16 mouse cellular contexts compared by ENCODE assay signal in genomic region chr12:13217568-13217967, GRCm38 (mm10). TPM values are rescaled to one million over a fixed set of nuclear protein-coding genes. Genes with fewer than 3 reads are reported as not detected.
DNase-seq lines count a peak whose midpoint lies in the region; ATAC-seq lines count a peak whose summit lies in the region.
"Had no signal": no experiment of that assay in that cellular context is flagged by ENCODE, and none has a peak within 500 bp of the region (broad histone marks: within the 10 kb centered on the region; RNA-seq: fewer than 3 reads in every experiment).

No protein-coding gene starts in this region.

- no peaks in the 10 kb centered on the region for H3K9me3 ChIP-seq in intestine, embryonic 15.5 days
- no peaks in the 10 kb centered on the region for H3K9me3 ChIP-seq in stomach, embryonic 14.5 days (ENCODE audit: control insufficient read depth, low read depth, low read length)
- H3K9me3 ChIP-seq in forebrain, embryonic 11.5 days (ENCODE audit: control insufficient read depth, low read length), result no peaks in the 10 kb centered on the region
- H3K9me3 ChIP-seq: hindbrain, embryonic 10.5 days; limb, embryonic 15.5 days; midbrain, embryonic 15.5 days had no signal

- no peak overlapping the region for H3K9ac ChIP-seq in intestine, embryonic 15.5 days
- H3K9ac ChIP-seq in stomach, embryonic 14.5 days (replicated peaks; ENCODE audit: low read depth, low read length), result no peak overlapping the region
- no peak overlapping the region for H3K9ac ChIP-seq in forebrain, embryonic 11.5 days (ENCODE audit: low read length)
- H3K9ac ChIP-seq: forebrain, postnatal 0 days; limb, embryonic 15.5 days; midbrain, embryonic 15.5 days had no signal

- intact Hi-C loops in left cerebral cortex, postnatal 36 days (cut with DNase I), result loop anchor here (10.0 kb wide), 3 partner anchors 163 to 893 kb away; no protein-coding TSS in a partner anchor

- peak overlapping the region; percentile 31 for H3K4me2 ChIP-seq in intestine, embryonic 15.5 days (replicated peaks)
- H3K4me2 ChIP-seq in stomach, embryonic 14.5 days (replicated peaks; ENCODE audit: low read depth, low read length), result no peak overlapping the region
- H3K4me2 ChIP-seq in forebrain, embryonic 11.5 days (ENCODE audit: low read depth, low read length, severe bottlenecking), result no peak overlapping the region
- H3K4me2 ChIP-seq: heart, embryonic 11.5 days; limb, embryonic 15.5 days; midbrain, embryonic 15.5 days had no signal

- 47% methylated on average over 3 of the region's 3 CpGs for WGBS in intestine, embryonic 15.5 days
- 67% methylated on average over 3 of the region's 3 CpGs for WGBS in stomach, embryonic 14.5 days
- WGBS in forebrain, embryonic 11.5 days, result 83% methylated on average over 3 of the region's 3 CpGs

- H3K4me1 ChIP-seq in intestine, embryonic 15.5 days (replicated peaks), result peaks cover 4% of the 10 kb centered on the region; the same call in 1 of the 2 replicates
- no peaks in the 10 kb centered on the region; the same call in 1 of the 2 replicates for H3K4me1 ChIP-seq in stomach, embryonic 14.5 days (ENCODE audit: control insufficient read depth, insufficient read depth, low read length)
- peaks cover 5% of the 10 kb centered on the region; the same call in 1 of the 2 replicates for H3K4me1 ChIP-seq in forebrain, embryonic 11.5 days (replicated peaks; ENCODE audit: control insufficient read depth, insufficient read depth, low read length)

- H3K27me3 ChIP-seq in intestine, embryonic 15.5 days (replicated peaks), result no peaks in the 10 kb centered on the region
- H3K27me3 ChIP-seq in stomach, embryonic 14.5 days (ENCODE audit: control insufficient read depth, insufficient read depth, low read length), result no peaks in the 10 kb centered on the region
- no peaks in the 10 kb centered on the region for H3K27me3 ChIP-seq in forebrain, embryonic 11.5 days (ENCODE audit: control insufficient read depth, insufficient read depth, low read length)
- H3K27me3 ChIP-seq: limb, embryonic 15.5 days; midbrain, embryonic 15.5 days had no signal

- peak; percentile 87 for ATAC-seq in intestine, embryonic 15.5 days
- ATAC-seq in stomach, embryonic 14.5 days (ENCODE audit: insufficient number of reproducible peaks, insufficient read depth, low FRiP score, low read depth), result peak; percentile 82; the same call in 1 of the 2 replicates
- no peak for ATAC-seq in forebrain, embryonic 11.5 days (replicated peaks; ENCODE audit: low FRiP score)
- ATAC-seq: forebrain, postnatal 0 days; midbrain, embryonic 15.5 days had no signal

- H3K4me3 ChIP-seq in intestine, embryonic 15.5 days (replicated peaks), result no peak overlapping the region
- H3K4me3 ChIP-seq in stomach, embryonic 14.5 days (ENCODE audit: low read depth, low read length), result no peak overlapping the region
- no peak overlapping the region for H3K4me3 ChIP-seq in forebrain, embryonic 11.5 days (ENCODE audit: low read depth, low read length)
- H3K4me3 ChIP-seq: hindbrain, embryonic 10.5 days; limb, embryonic 15.5 days; midbrain, embryonic 15.5 days had no signal

- peak; percentile 50 for DNase-seq in kidney, adult 11 months
- DNase-seq in kidney, postnatal 4 days, result no peak
- peak; percentile 28 for DNase-seq in kidney, postnatal 14 days
- no peak for DNase-seq in forebrain, embryonic 11.5 days (ENCODE audit: low spot score)
- no peak for DNase-seq in left cerebral cortex, postnatal 36 days (ENCODE audit: low spot score in 2 of 2)
- no peak for DNase-seq in thymus, postnatal 14 days
- DNase-seq: cerebellum, adult 11 months; forebrain, postnatal 0 days; right cerebral cortex, postnatal 14 days; thymus, postnatal 25 days had no signal

- peak overlapping the region; percentile 84 for H3K27ac ChIP-seq in intestine, embryonic 15.5 days
- peak overlapping the region; percentile 27; the same call in 1 of the 2 replicates for H3K27ac ChIP-seq in stomach, embryonic 14.5 days (ENCODE audit: low read length)
- H3K27ac ChIP-seq in forebrain, embryonic 11.5 days (ENCODE audit: low read depth, low read length), result no peak overlapping the region
- H3K27ac ChIP-seq: hindbrain, embryonic 10.5 days; limb, embryonic 15.5 days; midbrain, embryonic 15.5 days had no signal

- peaks cover 7% of the 10 kb centered on the region for H3K36me3 ChIP-seq in intestine, embryonic 15.5 days
- peaks cover 26% of the 10 kb centered on the region for H3K36me3 ChIP-seq in stomach, embryonic 14.5 days (ENCODE audit: control insufficient read depth, insufficient read depth, low read length)
- H3K36me3 ChIP-seq in forebrain, embryonic 11.5 days (ENCODE audit: control insufficient read depth, insufficient read depth, low read length), result peaks cover 8% of the 10 kb centered on the region; the same call in 1 of the 2 replicates

RNA-seq across cellular contexts. Expression of gene Ddx1, which starts 31.4 kb away (rescaled TPM):
- polyA plus RNA-seq in intestine, embryonic 15.5 days (2015; fragmentation: Nextera tagmentation; extraction: Ambion mirVana), result 122 and 133 TPM in 2 replicates
- polyA plus RNA-seq in stomach, embryonic 14.5 days (2014; fragmentation: Nextera tagmentation; extraction: Ambion mirVana), result 152 and 153 TPM in 2 replicates
- polyA plus RNA-seq in forebrain, embryonic 11.5 days (2014; fragmentation: Nextera tagmentation; extraction: Ambion mirVana), result 194 and 201 TPM in 2 replicates
- total RNA-seq in left cerebral cortex, postnatal 36 days (2021), result 100 to 1,000 TPM; 112 to 127 TPM

RNA-seq across cellular contexts. Expression of gene Nbas, which starts 51.4 kb away (rescaled TPM):
- 16.4 and 18.8 TPM in 2 replicates for polyA plus RNA-seq in intestine, embryonic 15.5 days (2015; fragmentation: Nextera tagmentation; extraction: Ambion mirVana)
- 27.7 and 28.8 TPM in 2 replicates for polyA plus RNA-seq in stomach, embryonic 14.5 days (2014; fragmentation: Nextera tagmentation; extraction: Ambion mirVana)
- polyA plus RNA-seq in forebrain, embryonic 11.5 days (2014; fragmentation: Nextera tagmentation; extraction: Ambion mirVana), result 15.9 and 18.9 TPM in 2 replicates
- total RNA-seq in left cerebral cortex, postnatal 36 days (2021), result 10 to 100 TPM; 31.3 to 33.6 TPM

Comparison
In these comparisons a context has a peak if more than half of its experiments do, and no peak if none do; other contexts are left out.
1. DNase-seq: peak in kidney, adult 11 months (single experiment) and kidney, postnatal 14 days (single experiment); none in kidney, postnatal 4 days (0 of 2), forebrain, embryonic 11.5 days (single experiment), left cerebral cortex, postnatal 36 days (0 of 2) and thymus, postnatal 14 days (single experiment).